In genomic region chr11:67604481-67604880, GRCm38 (mm10) we compare ENCODE assay signal across 13 mouse cellular contexts.
DNase-seq lines count a peak whose midpoint lies in the region; ATAC-seq and TF ChIP-seq lines count a peak whose summit lies in the region.
"Had no signal": no experiment of that assay in that cellular context is flagged by ENCODE, and none has a peak within 500 bp of the region (broad histone marks: within the 10 kb centered on the region; RNA-seq: fewer than 3 reads in every experiment).

No protein-coding gene starts in this region.

- TF ChIP-seq CTCF in left cerebral cortex, adult 2 months (IDR thresholded peaks at IDR 0.05) = no peak

- H3K4me2 ChIP-seq in hindbrain, embryonic 16.5 days (ENCODE audit: low read length) = no peak overlapping the region
- H3K4me2 ChIP-seq: embryonic facial prominence, embryonic 15.5 days; kidney, embryonic 15.5 days; liver, embryonic 12.5 days had no signal

- peak overlapping the region; percentile 86 for H3K27ac ChIP-seq in left cerebral cortex, adult 2 months
- no peak overlapping the region for H3K27ac ChIP-seq in hindbrain, embryonic 16.5 days (ENCODE audit: low read depth, low read length)
- H3K27ac ChIP-seq: embryonic facial prominence, embryonic 15.5 days; kidney, embryonic 15.5 days; liver, embryonic 12.5 days had no signal

- peaks cover 20% of the 10 kb centered on the region for H3K4me1 ChIP-seq in hindbrain, embryonic 16.5 days (ENCODE audit: control insufficient read depth, insufficient read depth, low read depth, low read length)

- intact Hi-C loops in left cerebral cortex, adult 2 months (cut with DNase I) = loop anchor here (5.0 kb wide), 1 partner anchor 128 kb away; no protein-coding TSS in a partner anchor
- intact Hi-C loops in left cerebral cortex, postnatal 4 days (cut with DNase I) = no loop called here

- ATAC-seq in common myeloid progenitor, adult 5-6 weeks (replicated peaks; ENCODE audit: low read depth, poor library complexity, severe bottlenecking) = peak; percentile 83
- ATAC-seq in hindbrain, embryonic 16.5 days = no peak
- ATAC-seq: forebrain, embryonic 16.5 days; liver, embryonic 12.5 days had no signal

- DNase-seq in left cerebral cortex, adult 2 months (ENCODE audit: extremely low spot score in 1 of 2, low spot score in 2 of 2) = no peak
- DNase-seq in left cerebral cortex, postnatal 4 days = no peak
- DNase-seq in B cell, adult 2 months = peak; percentile 57 to 61
- peak; percentile 27 for DNase-seq in skeletal muscle tissue, adult 2 months (ENCODE audit: low read depth, low spot score)
- DNase-seq in adrenal gland, postnatal 25 days = no peak
- DNase-seq: adrenal gland, postnatal 10 days; thymus, postnatal 4 days had no signal

- no peaks in the 10 kb centered on the region for H3K27me3 ChIP-seq in hindbrain, embryonic 16.5 days (replicated peaks; ENCODE audit: control insufficient read depth, insufficient read depth, low read length)
- H3K27me3 ChIP-seq: embryonic facial prominence, embryonic 15.5 days; kidney, embryonic 15.5 days; liver, embryonic 12.5 days had no signal

- H3K9ac ChIP-seq in hindbrain, embryonic 16.5 days (ENCODE audit: low read depth, low read length) = no peak overlapping the region
- H3K9ac ChIP-seq: embryonic facial prominence, embryonic 15.5 days; kidney, embryonic 15.5 days; liver, embryonic 12.5 days had no signal

- 69% methylated on average over 2 of the region's 2 CpGs for WGBS in hindbrain, embryonic 16.5 days

- H3K4me3 ChIP-seq in left cerebral cortex, adult 2 months = no peak overlapping the region
- no peak overlapping the region for H3K4me3 ChIP-seq in hindbrain, embryonic 16.5 days (ENCODE audit: low read length)
- H3K4me3 ChIP-seq: embryonic facial prominence, embryonic 15.5 days; kidney, embryonic 15.5 days; liver, embryonic 12.5 days had no signal

- no peaks in the 10 kb centered on the region for H3K36me3 ChIP-seq in hindbrain, embryonic 16.5 days (ENCODE audit: control insufficient read depth, insufficient read depth, low read length)
- H3K36me3 ChIP-seq: embryonic facial prominence, embryonic 15.5 days; kidney, embryonic 15.5 days; liver, embryonic 12.5 days had no signal

- no peaks in the 10 kb centered on the region for H3K9me3 ChIP-seq in hindbrain, embryonic 16.5 days (ENCODE audit: control insufficient read depth, low read length)
- H3K9me3 ChIP-seq: embryonic facial prominence, embryonic 15.5 days; kidney, embryonic 15.5 days; liver, embryonic 12.5 days had no signal

Comparison
In these comparisons a context has a peak if more than half of its experiments do, and no peak if none do; other contexts are left out.
1. DNase-seq: peak in B cell, adult 2 months (2 of 2) and skeletal muscle tissue, adult 2 months (single experiment); none in left cerebral cortex, adult 2 months (0 of 2), left cerebral cortex, postnatal 4 days (single experiment) and adrenal gland, postnatal 25 days (single experiment).